ENCODE assay signal across 31 mouse cellular contexts in the genomic region with DNA sequence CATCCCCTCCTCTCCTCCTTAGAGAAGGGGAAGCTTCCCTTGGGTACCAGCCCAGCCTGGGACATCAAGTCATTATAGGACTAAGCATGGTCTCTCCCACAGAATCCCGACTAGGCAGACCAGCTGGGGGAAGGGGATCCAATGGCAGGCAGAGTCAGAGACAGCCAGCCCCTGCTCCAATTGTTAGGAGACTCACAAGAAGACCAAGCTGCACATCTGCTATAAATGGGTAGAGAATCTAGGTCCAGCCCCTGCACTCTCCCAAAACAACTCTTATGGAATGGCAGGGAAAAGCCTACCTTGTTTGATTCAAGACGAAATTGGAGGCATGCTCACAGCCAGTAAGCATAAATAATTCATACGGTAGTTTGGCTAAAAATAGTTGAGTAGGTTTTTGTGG. TPM values are rescaled to one million over a fixed set of nuclear protein-coding genes. Genes with fewer than 3 reads are reported as not detected.
DNase-seq lines count a peak whose midpoint lies in the region; ATAC-seq and TF ChIP-seq lines count a peak whose summit lies in the region.
"Had no signal": no experiment of that assay in that cellular context is flagged by ENCODE, and none has a peak within 500 bp of the region (broad histone marks: within the 10 kb centered on the region; RNA-seq: fewer than 3 reads in every experiment).

No protein-coding gene starts in this region.

- no peak overlapping the region for H3K27ac ChIP-seq in thymus, adult 2 months (ENCODE audit: control insufficient read depth, insufficient read depth, low read length)
- H3K27ac ChIP-seq in limb, embryonic 12.5 days: peak overlapping the region; percentile 91; the same call in 1 of the 2 replicates
- H3K27ac ChIP-seq: neural tube, embryonic 12.5 days had no signal

- peak; percentile 45 for DNase-seq in cerebellum, adult 9-11 months
- no peak for DNase-seq in cerebellum, postnatal 25 days
- DNase-seq in thymus, postnatal 4 days: peak; percentile 8
- DNase-seq in thymus, adult 2 months: no peak
- DNase-seq in adrenal gland, adult 8-10 months: no peak
- no peak for DNase-seq in layer of hippocampus, adult 11-12 months (ENCODE audit: low spot score)
- DNase-seq: gastrocnemius, postnatal 25 days; heart, postnatal 36 days; kidney, adult 8-10 months; kidney, postnatal 10 days; left cerebral cortex, postnatal 4 days; liver, embryonic 13.5 days had no signal

- H3K4me1 ChIP-seq in thymus, adult 2 months (replicated peaks; ENCODE audit: control insufficient read depth, insufficient read depth, low read length): peaks cover 22% of the 10 kb centered on the region
- H3K4me1 ChIP-seq in limb, embryonic 12.5 days (replicated peaks): peaks cover 19% of the 10 kb centered on the region

- H3K4me3 ChIP-seq in thymus, adult 2 months (ENCODE audit: control insufficient read depth, insufficient read depth, low read length): no peak overlapping the region
- no peak overlapping the region for H3K4me3 ChIP-seq in limb, embryonic 12.5 days (replicated peaks)

- H3K9ac ChIP-seq in limb, embryonic 12.5 days (replicated peaks): no peak overlapping the region
- H3K9ac ChIP-seq: stomach, embryonic 15.5 days had no signal

- H3K27me3 ChIP-seq in thymus, adult 2 months (ENCODE audit: control insufficient read depth, insufficient read depth, low read length): no peaks in the 10 kb centered on the region
- H3K27me3 ChIP-seq in limb, embryonic 12.5 days: no peaks in the 10 kb centered on the region
- H3K27me3 ChIP-seq: forebrain, embryonic 15.5 days; heart, embryonic 15.5 days; hindbrain, embryonic 15.5 days; intestine, embryonic 15.5 days; liver, embryonic 13.5 days; midbrain, embryonic 13.5 days; neural tube, embryonic 12.5 days; stomach, embryonic 15.5 days had no signal

- TF ChIP-seq POLR2A in thymus, adult 2 months (IDR thresholded peaks at IDR 0.05; ENCODE audit: control insufficient read depth, extremely low read depth, insufficient read depth, low read length, poor library complexity): no peak

- H3K36me3 ChIP-seq in thymus, adult 2 months (ENCODE audit: control insufficient read depth, insufficient read depth, low read length): no peaks in the 10 kb centered on the region
- peaks cover 13% of the 10 kb centered on the region; the same call in 1 of the 2 replicates for H3K36me3 ChIP-seq in limb, embryonic 12.5 days
- H3K36me3 ChIP-seq: forebrain, embryonic 15.5 days; hindbrain, embryonic 15.5 days; stomach, embryonic 15.5 days had no signal

- 55% methylated on average over 3 of the region's 3 CpGs for WGBS in thymus, adult 2 months
- 70% methylated on average over 3 of the region's 3 CpGs for WGBS in limb, embryonic 12.5 days

- no peak for ATAC-seq in limb, embryonic 12.5 days (ENCODE audit: insufficient number of reproducible peaks, insufficient read depth, low FRiP score, low TSS enrichment, low read depth)
- ATAC-seq: CD4-positive, CD25-positive, alpha-beta regulatory T cell, adult 4 months had no signal

- no peak for TF ChIP-seq CTCF in thymus, adult 2 months (IDR thresholded peaks at IDR 0.05; ENCODE audit: borderline replicate concordance, control insufficient read depth, extremely low read depth, insufficient read depth, low read length, poor library complexity)

- H3K4me2 ChIP-seq in limb, embryonic 12.5 days: peak overlapping the region; percentile 68; the same call in 1 of the 2 replicates

- H3K9me3 ChIP-seq in limb, embryonic 12.5 days: no peaks in the 10 kb centered on the region
- H3K9me3 ChIP-seq: forebrain, embryonic 15.5 days; heart, embryonic 15.5 days; hindbrain, embryonic 15.5 days; intestine, embryonic 15.5 days; liver, embryonic 13.5 days; midbrain, embryonic 13.5 days; neural tube, embryonic 12.5 days; stomach, embryonic 15.5 days had no signal

RNA-seq across cellular contexts. Expression of a gene that starts 0.9 kb away (rescaled TPM):
- 235 and 243 TPM in 2 replicates for polyA plus RNA-seq in thymus, adult 2 months (2012; rRNA removed)
- 49.0 and 49.2 TPM in 2 replicates for polyA plus RNA-seq in limb, embryonic 12.5 days (2016; fragmentation: Nextera tagmentation; extraction: Ambion mirVana)
- 10 to 100 TPM; 58.3 to 68.8 (median 61.9) TPM for total RNA-seq in adrenal gland, adult 8-10 months (2022)

RNA-seq across cellular contexts. Expression of a gene that starts 18.5 kb away (rescaled TPM):
- 12.2 and 12.3 TPM in 2 replicates for polyA plus RNA-seq in thymus, adult 2 months (2012; rRNA removed)
- 19.0 and 19.7 TPM in 2 replicates for polyA plus RNA-seq in limb, embryonic 12.5 days (2016; fragmentation: Nextera tagmentation; extraction: Ambion mirVana)
- total RNA-seq in adrenal gland, adult 8-10 months (2022): 10 to 100 TPM; 33.9 to 74.0 (median 52.2) TPM

RNA-seq across cellular contexts. Expression of a gene that starts 44.6 kb away (rescaled TPM):
- not detected in 2 replicates for polyA plus RNA-seq in thymus, adult 2 months (2012; rRNA removed)
- polyA plus RNA-seq in limb, embryonic 12.5 days (2016; fragmentation: Nextera tagmentation; extraction: Ambion mirVana): not detected in 2 replicates
- not detected for total RNA-seq in adrenal gland, adult 8-10 months (2022)
- total RNA-seq: adrenal gland, postnatal 4 days; ES-E14; gastrocnemius, postnatal 25 days; heart, adult 8-10 months; heart, postnatal 36 days; layer of hippocampus, adult 18-20 months; layer of hippocampus, postnatal 14 days; left cerebral cortex, adult 8-10 months; left cerebral cortex, postnatal 4 days; megakaryocyte, adult 5-6 weeks had no signal
- polyA plus RNA-seq: CD4-positive, CD25-positive, alpha-beta regulatory T cell, adult 4 months; cortical plate, adult 2 months; embryonic facial prominence, embryonic 11.5 days; forebrain, embryonic 15.5 days; heart, embryonic 15.5 days; hindbrain, embryonic 15.5 days; intestine, embryonic 15.5 days; liver, embryonic 13.5 days; lung, embryonic 14.5 days; midbrain, embryonic 13.5 days; neural tube, embryonic 12.5 days; stomach, embryonic 15.5 days had no signal

RNA-seq across cellular contexts. Expression of a gene that starts 56.0 kb away (rescaled TPM):
- polyA plus RNA-seq in thymus, adult 2 months (2012; rRNA removed): 0.09 TPM in 1 of 2 replicates, not detected in the other
- polyA plus RNA-seq in limb, embryonic 12.5 days (2016; fragmentation: Nextera tagmentation; extraction: Ambion mirVana): not detected in 2 replicates
- not detected for total RNA-seq in adrenal gland, adult 8-10 months (2022)
- total RNA-seq: adrenal gland, postnatal 4 days; ES-E14; gastrocnemius, postnatal 25 days; heart, adult 8-10 months; heart, postnatal 36 days; layer of hippocampus, adult 18-20 months; layer of hippocampus, postnatal 14 days; left cerebral cortex, adult 8-10 months; left cerebral cortex, postnatal 4 days; megakaryocyte, adult 5-6 weeks had no signal
- polyA plus RNA-seq: CD4-positive, CD25-positive, alpha-beta regulatory T cell, adult 4 months; cortical plate, adult 2 months; embryonic facial prominence, embryonic 11.5 days; forebrain, embryonic 15.5 days; heart, embryonic 15.5 days; hindbrain, embryonic 15.5 days; intestine, embryonic 15.5 days; liver, embryonic 13.5 days; lung, embryonic 14.5 days; midbrain, embryonic 13.5 days; neural tube, embryonic 12.5 days; stomach, embryonic 15.5 days had no signal

Comparison
In these comparisons a context has a peak if more than half of its experiments do, and no peak if none do; other contexts are left out.
1. DNase-seq: peak in cerebellum, adult 9-11 months (single experiment) and thymus, postnatal 4 days (single experiment); none in cerebellum, postnatal 25 days (0 of 2), thymus, adult 2 months (single experiment), adrenal gland, adult 8-10 months (single experiment) and layer of hippocampus, adult 11-12 months (single experiment).